Mouse (Mus musculus): ENCODE measurements around the gene Spred2. TPM values are rescaled to one million over a fixed set of nuclear protein-coding genes. Genes with fewer than 3 reads are reported as not detected.

Gene Spred2
- polyA plus RNA-seq, 1 experiment from 2014 or later: 9.6 TPM

- no peak overlapping the region for H3K9ac ChIP-seq (replicated peaks; ENCODE audit: low read depth, low read length)
Measured at GRCm38 (mm10) chr11:20017937-20018336, 93.8 kb downstream of the Spred2 start.

GRCm38 (mm10) chr11:20018905-20019304, 94.7 kb downstream of the Spred2 start:
- ATAC-seq (ENCODE audit: insufficient number of reproducible peaks, insufficient read depth, low FRiP score, low read depth): no peak
- peaks cover 43% of the 10 kb centered on the region for H3K36me3 ChIP-seq (ENCODE audit: control insufficient read depth, insufficient read depth, low read length)
- WGBS: 97% methylated on average over 2 of the region's 2 CpGs
- H3K27me3 ChIP-seq (ENCODE audit: control insufficient read depth, insufficient read depth, low read length): no peaks in the 10 kb centered on the region
- H3K9ac ChIP-seq (replicated peaks; ENCODE audit: low read depth, low read length): no peak overlapping the region
- H3K9me3 ChIP-seq (ENCODE audit: control insufficient read depth, low read depth, low read length): peaks cover 36% of the 10 kb centered on the region
- no peak overlapping the region for H3K27ac ChIP-seq (ENCODE audit: low read length)
- no peaks in the 10 kb centered on the region for H3K4me1 ChIP-seq (ENCODE audit: control insufficient read depth, insufficient read depth, low read length)
- H3K4me2 ChIP-seq (replicated peaks; ENCODE audit: low read depth, low read length): no peak overlapping the region
- no peak overlapping the region for H3K4me3 ChIP-seq (ENCODE audit: low read depth, low read length)

More at GRCm38 (mm10) chr11:20017937-20018336, 93.8 kb downstream of the Spred2 start:
- Histone ChIP-seq H3K9me3 (ENCODE audit: control insufficient read depth, low read depth, low read length) (peaks cover 36% of the 10 kb centered on the region), H3K4me2 (replicated peaks; ENCODE audit: low read depth, low read length) (no peak overlapping the region), H3K27me3 (ENCODE audit: control insufficient read depth, insufficient read depth, low read length) (no peaks in the 10 kb centered on the region), H3K36me3 (ENCODE audit: control insufficient read depth, insufficient read depth, low read length) (peaks cover 43% of the 10 kb centered on the region), H3K4me1 (ENCODE audit: control insufficient read depth, insufficient read depth, low read length) (no peaks in the 10 kb centered on the region), H3K4me3 (ENCODE audit: low read depth, low read length) (no peak overlapping the region), H3K27ac (ENCODE audit: low read length) (no peak overlapping the region; the same call in 1 of the 2 replicates)
- 89% methylated on average over 13 of the region's 13 CpGs for WGBS
- ATAC-seq (ENCODE audit: insufficient number of reproducible peaks, insufficient read depth, low FRiP score, low read depth): 0 out of 2 replicates have a peak, but pooled peaks have one; percentile 28

GRCm38 (mm10) chr11:20020720-20021119, 96.5 kb downstream of the Spred2 start:
- H3K36me3 ChIP-seq (ENCODE audit: control insufficient read depth, insufficient read depth, low read length): peaks cover 44% of the 10 kb centered on the region
- H3K9me3 ChIP-seq (ENCODE audit: control insufficient read depth, low read depth, low read length): peaks cover 36% of the 10 kb centered on the region
- no peak overlapping the region for H3K9ac ChIP-seq (replicated peaks; ENCODE audit: low read depth, low read length)
- H3K4me3 ChIP-seq (ENCODE audit: low read depth, low read length): no peak overlapping the region
- no peaks in the 10 kb centered on the region for H3K4me1 ChIP-seq (ENCODE audit: control insufficient read depth, insufficient read depth, low read length)
- 99% methylated on average over 35 of the region's 35 CpGs for WGBS
- no peak for ATAC-seq (ENCODE audit: insufficient number of reproducible peaks, insufficient read depth, low FRiP score, low read depth)
- no peak overlapping the region for H3K4me2 ChIP-seq (replicated peaks; ENCODE audit: low read depth, low read length)
- H3K27me3 ChIP-seq (ENCODE audit: control insufficient read depth, insufficient read depth, low read length): no peaks in the 10 kb centered on the region
- no peak overlapping the region for H3K27ac ChIP-seq (ENCODE audit: low read length)

- ATAC-seq (ENCODE audit: insufficient number of reproducible peaks, insufficient read depth, low FRiP score, low read depth): 0 out of 2 replicates have a peak, but pooled peaks have one; percentile 42
Measured at GRCm38 (mm10) chr11:20022462-20022861, 98.3 kb downstream of the Spred2 start.

GRCm38 (mm10) chr11:20022911-20023482, 98.8 kb downstream of the Spred2 start:
- Histone ChIP-seq H3K9ac (replicated peaks; ENCODE audit: low read depth, low read length) (no peak overlapping the region), H3K4me3 (ENCODE audit: low read depth, low read length) (no peak overlapping the region), H3K27me3 (ENCODE audit: control insufficient read depth, insufficient read depth, low read length) (no peaks in the 10 kb centered on the region), H3K4me2 (replicated peaks; ENCODE audit: low read depth, low read length) (no peak overlapping the region), H3K9me3 (ENCODE audit: control insufficient read depth, low read depth, low read length) (peaks cover 36% of the 10 kb centered on the region), H3K4me1 (ENCODE audit: control insufficient read depth, insufficient read depth, low read length) (no peaks in the 10 kb centered on the region), H3K27ac (ENCODE audit: low read length) (no peak overlapping the region), H3K36me3 (ENCODE audit: control insufficient read depth, insufficient read depth, low read length) (peaks cover 43% of the 10 kb centered on the region)
- ATAC-seq (ENCODE audit: insufficient number of reproducible peaks, insufficient read depth, low FRiP score, low read depth): no peak
- WGBS: 94% methylated on average over 14 of the region's 14 CpGs

More at GRCm38 (mm10) chr11:20022462-20022861, 98.3 kb downstream of the Spred2 start:
- no peaks in the 10 kb centered on the region for H3K4me1 ChIP-seq (ENCODE audit: control insufficient read depth, insufficient read depth, low read length)
- WGBS: 90% methylated on average over 2 of the region's 2 CpGs
- H3K27ac ChIP-seq (ENCODE audit: low read length): no peak overlapping the region
- no peak overlapping the region for H3K4me3 ChIP-seq (ENCODE audit: low read depth, low read length)
- H3K9ac ChIP-seq (replicated peaks; ENCODE audit: low read depth, low read length): no peak overlapping the region
- no peak overlapping the region for H3K4me2 ChIP-seq (replicated peaks; ENCODE audit: low read depth, low read length)
- peaks cover 48% of the 10 kb centered on the region for H3K36me3 ChIP-seq (ENCODE audit: control insufficient read depth, insufficient read depth, low read length)
- peaks cover 36% of the 10 kb centered on the region for H3K9me3 ChIP-seq (ENCODE audit: control insufficient read depth, low read depth, low read length)
- H3K27me3 ChIP-seq (ENCODE audit: control insufficient read depth, insufficient read depth, low read length): no peaks in the 10 kb centered on the region

GRCm38 (mm10) chr11:20025899-20026298, 101.7 kb downstream of the Spred2 start:
- Histone ChIP-seq H3K4me2 (replicated peaks; ENCODE audit: low read depth, low read length) (no peak overlapping the region), H3K36me3 (ENCODE audit: control insufficient read depth, insufficient read depth, low read length) (peaks cover 14% of the 10 kb centered on the region), H3K4me3 (ENCODE audit: low read depth, low read length) (no peak overlapping the region), H3K9ac (replicated peaks; ENCODE audit: low read depth, low read length) (no peak overlapping the region), H3K27ac (ENCODE audit: low read length) (no peak overlapping the region), H3K9me3 (ENCODE audit: control insufficient read depth, low read depth, low read length) (peaks cover 11% of the 10 kb centered on the region), H3K4me1 (ENCODE audit: control insufficient read depth, insufficient read depth, low read length) (no peaks in the 10 kb centered on the region), H3K27me3 (ENCODE audit: control insufficient read depth, insufficient read depth, low read length) (no peaks in the 10 kb centered on the region)
- WGBS: 63% methylated on average over 11 of the region's 11 CpGs
- ATAC-seq (ENCODE audit: insufficient number of reproducible peaks, insufficient read depth, low FRiP score, low read depth): no peak

- H3K4me2 ChIP-seq (replicated peaks; ENCODE audit: low read depth, low read length): no peak overlapping the region
- H3K4me1 ChIP-seq (ENCODE audit: control insufficient read depth, insufficient read depth, low read length): no peaks in the 10 kb centered on the region
- no peak for ATAC-seq (ENCODE audit: insufficient number of reproducible peaks, insufficient read depth, low FRiP score, low read depth)
- no peak overlapping the region for H3K27ac ChIP-seq (ENCODE audit: low read length)
- no peaks in the 10 kb centered on the region for H3K27me3 ChIP-seq (ENCODE audit: control insufficient read depth, insufficient read depth, low read length)
- H3K9ac ChIP-seq (replicated peaks; ENCODE audit: low read depth, low read length): no peak overlapping the region
- 70% methylated on average over 9 of the region's 9 CpGs for WGBS
- no peak overlapping the region for H3K4me3 ChIP-seq (ENCODE audit: low read depth, low read length)
- 0 out of 2 replicates have a peak, but pooled peaks cover 5% of the 10 kb centered on the region for H3K36me3 ChIP-seq (ENCODE audit: control insufficient read depth, insufficient read depth, low read length)
- H3K9me3 ChIP-seq (ENCODE audit: control insufficient read depth, low read depth, low read length): no peaks in the 10 kb centered on the region
Measured at GRCm38 (mm10) chr11:20027719-20028118, 103.5 kb downstream of the Spred2 start.

- 87% methylated on average over 6 of the region's 6 CpGs for WGBS
- H3K4me1 ChIP-seq (ENCODE audit: control insufficient read depth, insufficient read depth, low read length): no peaks in the 10 kb centered on the region
- no peak for ATAC-seq (ENCODE audit: insufficient number of reproducible peaks, insufficient read depth, low FRiP score, low read depth)
- no peak overlapping the region for H3K4me3 ChIP-seq (ENCODE audit: low read depth, low read length)
- H3K9me3 ChIP-seq (ENCODE audit: control insufficient read depth, low read depth, low read length): no peaks in the 10 kb centered on the region
- no peaks in the 10 kb centered on the region for H3K27me3 ChIP-seq (ENCODE audit: control insufficient read depth, insufficient read depth, low read length)
- H3K36me3 ChIP-seq (ENCODE audit: control insufficient read depth, insufficient read depth, low read length): 0 out of 2 replicates have a peak, but pooled peaks cover 5% of the 10 kb centered on the region
- H3K4me2 ChIP-seq (replicated peaks; ENCODE audit: low read depth, low read length): no peak overlapping the region
- H3K27ac ChIP-seq (ENCODE audit: low read length): no peak overlapping the region
- no peak overlapping the region for H3K9ac ChIP-seq (replicated peaks; ENCODE audit: low read depth, low read length)
Measured at GRCm38 (mm10) chr11:20028396-20028795, 104.2 kb downstream of the Spred2 start.

GRCm38 (mm10) chr11:20029014-20029413, 104.8 kb downstream of the Spred2 start:
- no peak for ATAC-seq (ENCODE audit: insufficient number of reproducible peaks, insufficient read depth, low FRiP score, low read depth)
- WGBS: 97% methylated on average over 4 of the region's 4 CpGs
- H3K27ac ChIP-seq (ENCODE audit: low read length): no peak overlapping the region

More at GRCm38 (mm10) chr11:20029014-20029413, 104.8 kb downstream of the Spred2 start:
- H3K9me3 ChIP-seq (ENCODE audit: control insufficient read depth, low read depth, low read length): no peaks in the 10 kb centered on the region
- H3K4me3 ChIP-seq (ENCODE audit: low read depth, low read length): no peak overlapping the region
- 0 out of 2 replicates have a peak, but pooled peaks cover 5% of the 10 kb centered on the region for H3K36me3 ChIP-seq (ENCODE audit: control insufficient read depth, insufficient read depth, low read length)
- no peak overlapping the region for H3K4me2 ChIP-seq (replicated peaks; ENCODE audit: low read depth, low read length)
- H3K4me1 ChIP-seq (ENCODE audit: control insufficient read depth, insufficient read depth, low read length): no peaks in the 10 kb centered on the region
- H3K27me3 ChIP-seq (ENCODE audit: control insufficient read depth, insufficient read depth, low read length): no peaks in the 10 kb centered on the region
- no peak overlapping the region for H3K9ac ChIP-seq (replicated peaks; ENCODE audit: low read depth, low read length)

Data from stomach, embryonic 14.5 days (tissue).